Mouse (Mus musculus) midbrain, postnatal 0 days (tissue): Measurements from ENCODE around the gene Pigt. TPM values are rescaled to one million over a fixed set of nuclear protein-coding genes. Genes with fewer than 3 reads are reported as not detected.

Experiments used
- ATAC-seq: fragments of 200-750 bp; cut with Nextera tagmentation; 2 replicates; pipeline ENCODE4 v1.8.0; 2017; ENCODE audit warnings: moderate number of reproducible peaks, mild to moderate bottlenecking, moderate TSS enrichment, moderate library complexity; ENCODE audit not compliant: low FRiP score
- DNase-seq: peaks from one replicate; pipeline ENCODE4 v3.0.0-alpha.2; 2015; ENCODE audit warnings: low spot score
- H3K27ac ChIP-seq: fragments of 300-500 bp; sonication (generic); 2 replicates; pipeline ENCODE4 v1.5.1; 2014; ENCODE audit warnings: low read depth, mild to moderate bottlenecking, low read length, mixed read lengths
- H3K27me3 ChIP-seq: fragments of 300-500 bp; sonication (generic); 2 replicates; pipeline ENCODE4 v1.6.1; 2014; ENCODE audit warnings: low read length, control low read depth, mixed read lengths; ENCODE audit not compliant: insufficient read depth
- H3K36me3 ChIP-seq: fragments of 300-500 bp; sonication (generic); 2 replicates; pipeline ENCODE4 v1.6.1; 2014; ENCODE audit warnings: low read length, control low read depth, mixed read lengths; ENCODE audit not compliant: insufficient read depth
- H3K4me1 ChIP-seq: fragments of 300-500 bp; sonication (generic); 2 replicates; pipeline ENCODE4 v1.6.1; 2014; ENCODE audit warnings: mild to moderate bottlenecking, control low read depth, antibody characterized with exemption, low read length, mixed read lengths; ENCODE audit not compliant: insufficient read depth
- H3K4me2 ChIP-seq: fragments of 300-500 bp; sonication (generic); 2 replicates; pipeline ENCODE4 v1.6.1; 2014; ENCODE audit warnings: low read depth, mild to moderate bottlenecking, low read length, mixed read lengths; ENCODE audit not compliant: poor library complexity, severe bottlenecking
- H3K4me3 ChIP-seq: fragments of 300-500 bp; sonication (generic); 2 replicates; pipeline ENCODE4 v1.5.1; 2014; ENCODE audit warnings: low read depth, mild to moderate bottlenecking, low read length, moderate library complexity
- H3K9ac ChIP-seq: fragments of 300-500 bp; sonication (generic); replicated peaks from 2 replicates; pipeline ENCODE4 v1.6.1; 2014; ENCODE audit warnings: mild to moderate bottlenecking, low read length, moderate library complexity, mixed read lengths; ENCODE audit not compliant: poor library complexity, severe bottlenecking
- H3K9me3 ChIP-seq: fragments of 300-500 bp; sonication (generic); 2 replicates; pipeline ENCODE4 v1.6.1; 2016; ENCODE audit warnings: low read length, control low read depth
- CTCF ChIP-seq: IDR thresholded peaks from 2 replicates; pipeline ENCODE4 v1.5.1; 2016; ENCODE audit warnings: antibody characterized with exemption, mild to moderate bottlenecking
- WGBS: fragments of 180-500 bp; shearing (Covaris S2); extraction: QIAGEN DNeasy Blood & Tissue Kit; methylation state at CpG from one replicate; pipeline ENCODE4 v1.1.7; 2014; 5-methylcytosine and 5-hydroxymethylcytosine counted together
- polyA plus RNA-seq: library from polyadenylated mRNA; unstranded; fragments of >200 nt; fragmentation: Nextera tagmentation; extraction: Ambion mirVana; gene quantifications from 2 replicates; pipeline ENCODE4 v1.2.1, GENCODE M21; 2015
- total RNA-seq: library from RNA; depleted of rRNA; stranded (reverse); fragments of >200 nt; gene quantifications from 2 replicates; pipeline ENCODE4 v1.2.3, GENCODE M21; 2014

Pigt gene
- total and polyA plus RNA-seq, 2 experiments from 2014 or later: 126 TPM

DNA sequence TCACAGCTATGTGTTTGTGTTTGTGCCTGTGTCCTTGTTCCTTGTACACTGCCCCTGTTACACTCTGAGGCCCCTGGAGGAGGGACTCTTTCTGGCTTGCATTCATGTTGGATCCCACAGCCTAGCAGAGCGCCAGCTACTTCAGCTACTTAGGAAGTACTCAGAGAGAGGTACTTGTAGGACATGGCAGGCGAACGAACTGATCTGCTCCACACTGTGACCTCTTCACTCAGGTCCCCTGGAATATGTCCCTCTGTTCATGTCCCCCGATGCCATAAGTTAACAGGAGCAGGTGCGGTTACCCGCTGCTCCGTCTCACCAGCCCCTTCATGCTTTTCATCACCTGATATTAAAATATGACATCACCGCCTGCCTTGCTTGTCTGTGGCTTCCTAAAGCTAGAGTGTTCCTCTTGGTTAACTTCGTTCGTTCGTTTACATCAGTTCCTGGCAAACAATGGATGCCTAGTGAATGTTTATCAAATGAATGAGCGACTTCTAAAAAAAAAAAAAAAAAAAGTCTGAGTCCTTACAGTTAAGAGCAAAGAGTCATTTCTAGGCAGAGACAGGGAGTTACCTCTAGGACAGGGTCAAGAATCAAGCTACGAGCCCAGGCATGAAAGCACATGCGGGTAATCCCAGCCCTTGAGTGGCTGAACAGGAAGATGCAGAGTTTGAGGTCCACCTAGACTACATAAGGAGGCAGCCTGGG is 44.1 kb upstream of the Pigt start:
- ATAC-seq (no peak), DNase-seq (no peak)
- Histone ChIP-seq H3K4me1 (no peaks in the 10 kb centered on the region), H3K36me3 (no peaks in the 10 kb centered on the region), H3K9me3 (0 out of 2 replicates have a peak, but pooled peaks cover 4% of the 10 kb centered on the region), H3K4me2 (no peak overlapping the region), H3K27ac (no peak overlapping the region), H3K27me3 (no peaks in the 10 kb centered on the region), H3K4me3 (no peak overlapping the region), H3K9ac (no peak overlapping the region)
- no peak for TF ChIP-seq CTCF
- 87% methylated on average over 14 of the region's 14 CpGs for WGBS

DNA sequence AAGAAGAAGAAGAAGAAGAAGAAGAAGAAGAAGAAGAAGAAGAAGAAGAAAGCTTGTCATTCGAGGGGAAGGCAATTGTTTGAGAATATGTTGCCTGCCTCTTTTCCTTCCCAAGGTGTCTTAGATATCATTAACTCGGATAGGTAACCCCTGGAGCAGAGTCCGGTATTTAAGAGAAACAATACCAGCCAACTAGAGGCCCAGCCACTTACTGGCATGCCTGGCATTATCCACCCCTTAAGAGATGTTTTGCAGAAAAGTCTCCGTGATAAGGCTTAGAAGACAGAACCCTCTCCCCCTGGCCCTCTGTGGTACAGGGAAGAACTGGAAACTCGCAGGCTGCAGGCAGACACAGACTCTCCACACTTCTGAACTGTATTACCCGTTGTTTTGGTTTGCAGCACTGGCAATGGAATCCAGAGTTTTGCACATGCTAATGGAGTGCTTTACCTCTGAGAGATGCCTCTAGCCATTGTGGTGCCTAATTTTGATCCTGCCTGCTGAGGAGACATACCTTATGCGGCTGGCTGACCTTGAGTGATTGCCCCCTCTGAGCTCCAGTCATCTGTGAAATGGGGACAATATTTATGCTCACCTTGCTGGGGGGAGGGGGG is 43.3 kb upstream of the Pigt start:
- DNase-seq (no peak), ATAC-seq (no peak)

DNA sequence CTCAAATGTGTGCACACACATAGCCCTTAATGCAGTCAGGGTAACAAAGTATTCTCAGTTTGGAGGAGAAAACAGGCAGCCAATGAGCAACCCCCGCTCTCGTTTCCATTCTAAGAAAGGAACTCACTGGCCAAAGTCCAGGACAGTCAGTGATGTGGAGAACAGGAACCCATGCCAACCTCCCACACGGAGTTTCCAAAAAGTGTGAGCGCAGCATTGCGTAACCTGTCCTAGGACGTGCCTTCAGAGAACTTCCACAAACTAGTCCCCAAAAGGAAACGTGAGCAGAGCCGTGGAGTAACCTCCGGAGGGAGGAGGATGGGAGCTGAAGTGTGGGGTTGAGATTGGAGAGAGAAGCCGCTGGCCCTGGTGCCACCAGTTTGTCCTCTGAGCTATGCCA is 42.5 kb upstream of the Pigt start:
- Histone ChIP-seq H3K27ac (no peak overlapping the region), H3K4me1 (no peaks in the 10 kb centered on the region), H3K4me2 (no peak overlapping the region), H3K9ac (no peak overlapping the region), H3K9me3 (0 out of 2 replicates have a peak, but pooled peaks cover 4% of the 10 kb centered on the region), H3K27me3 (no peaks in the 10 kb centered on the region), H3K4me3 (no peak overlapping the region), H3K36me3 (no peaks in the 10 kb centered on the region)
- WGBS: 87% methylated on average over 10 of the region's 10 CpGs
- TF ChIP-seq CTCF: no peak
- DNase-seq: no peak
- no peak for ATAC-seq

More for the DNA sequence above, 43.3 kb upstream of the Pigt start:
- no peak for TF ChIP-seq CTCF
- Histone ChIP-seq H3K27ac (no peak overlapping the region), H3K4me2 (no peak overlapping the region), H3K9me3 (0 out of 2 replicates have a peak, but pooled peaks cover 4% of the 10 kb centered on the region), H3K4me3 (no peak overlapping the region), H3K4me1 (no peaks in the 10 kb centered on the region), H3K27me3 (no peaks in the 10 kb centered on the region), H3K9ac (no peak overlapping the region), H3K36me3 (no peaks in the 10 kb centered on the region)
- WGBS: 76% methylated on average over 7 of the region's 7 CpGs

DNA sequence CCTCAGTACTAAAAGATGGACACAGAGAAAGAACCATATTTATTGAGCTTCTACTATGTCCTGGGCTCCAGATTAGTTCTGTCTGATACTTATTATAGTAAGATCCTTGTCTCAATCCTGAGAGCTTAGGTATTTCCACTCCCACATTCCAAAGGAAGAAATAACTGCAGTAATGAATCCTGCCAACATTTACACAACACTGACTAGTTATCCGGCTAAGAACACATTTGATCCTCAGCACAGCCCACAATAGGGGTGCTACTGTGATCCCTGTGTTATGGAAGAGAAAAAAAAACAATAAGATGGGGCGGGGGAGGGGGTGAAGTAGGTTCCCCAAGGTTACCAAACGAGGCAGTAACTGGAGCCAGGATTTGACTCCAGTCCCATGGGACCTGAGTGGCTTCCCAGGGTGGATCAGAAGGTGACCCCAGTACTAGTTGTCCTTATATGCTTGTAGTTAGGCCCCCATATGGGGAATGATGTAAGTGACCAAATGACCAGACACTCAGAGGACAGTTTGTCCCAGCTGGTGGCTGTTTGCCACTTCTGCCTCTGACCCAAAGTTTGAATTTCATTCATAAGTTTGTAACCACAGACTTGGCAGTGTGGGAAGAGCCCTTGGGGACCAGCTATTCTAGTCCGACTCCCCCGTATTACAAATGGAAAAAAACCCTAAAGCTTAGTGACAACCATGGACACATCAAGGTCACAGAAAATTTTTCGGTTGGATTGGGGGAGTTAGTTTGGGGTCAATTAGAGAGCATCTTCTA is 41.7 kb upstream of the Pigt start:
- Histone ChIP-seq H3K27ac (no peak overlapping the region), H3K4me2 (no peak overlapping the region), H3K4me3 (no peak overlapping the region), H3K9me3 (no peaks in the 10 kb centered on the region), H3K36me3 (no peaks in the 10 kb centered on the region), H3K9ac (no peak overlapping the region), H3K27me3 (no peaks in the 10 kb centered on the region), H3K4me1 (no peaks in the 10 kb centered on the region)
- TF ChIP-seq CTCF: no peak
- ATAC-seq (no peak), DNase-seq (no peak)
- WGBS: 65% methylated on average over 6 of the region's 6 CpGs

DNA sequence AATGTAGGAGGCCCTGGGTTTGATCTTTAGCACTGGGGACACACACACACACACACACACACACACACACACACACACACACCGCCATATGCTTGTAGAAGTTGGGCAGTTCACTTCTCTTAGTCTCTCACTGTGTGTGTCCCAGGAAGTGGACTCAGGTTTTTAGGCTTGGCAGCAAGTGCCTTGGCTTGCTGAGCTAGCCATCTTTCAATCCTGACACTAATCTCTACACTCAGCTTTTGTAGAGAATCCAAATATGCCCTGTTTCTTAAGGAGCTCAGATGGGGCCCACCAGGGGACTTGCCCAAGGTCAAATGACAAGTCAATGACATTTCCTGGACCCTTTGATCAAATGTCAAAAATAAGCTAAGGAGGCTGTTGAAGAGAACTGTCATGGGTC is 40.9 kb upstream of the Pigt start:
- TF ChIP-seq CTCF: no peak
- no peak overlapping the region; the same call in 1 of the 2 replicates for H3K9ac ChIP-seq
- H3K4me2 ChIP-seq: peak overlapping the region; percentile 35; the same call in 1 of the 2 replicates
- ATAC-seq (no peak), DNase-seq (no peak)
- no peaks in the 10 kb centered on the region for H3K36me3 ChIP-seq
- no peaks in the 10 kb centered on the region for H3K27me3 ChIP-seq
- no peak overlapping the region for H3K27ac ChIP-seq
- no peaks in the 10 kb centered on the region for H3K9me3 ChIP-seq
- no peak overlapping the region for H3K4me3 ChIP-seq
- no peaks in the 10 kb centered on the region for H3K4me1 ChIP-seq
- 73% methylated on average over 1 of the region's 1 CpGs for WGBS
